Comparison of ENCODE assay signal across 9 mouse cellular contexts in genomic region chr8:88568211-88568610, GRCm38 (mm10). TPM values are rescaled to one million over a fixed set of nuclear protein-coding genes. Genes with fewer than 3 reads are reported as not detected.
DNase-seq lines count a peak whose midpoint lies in the region; ATAC-seq and TF ChIP-seq lines count a peak whose summit lies in the region.
"Had no signal": no experiment of that assay in that cellular context is flagged by ENCODE, and none has a peak within 500 bp of the region (broad histone marks: within the 10 kb centered on the region; RNA-seq: fewer than 3 reads in every experiment).

No protein-coding gene starts in this region.

- peaks cover 69 to 88% of the 10 kb centered on the region in 2 experiments for H3K4me1 ChIP-seq in heart, embryonic 14.5 days (ENCODE audit: control insufficient read depth in 2 of 2, insufficient read depth in 2 of 2, low read length in 2 of 2)
- peaks cover 5% of the 10 kb centered on the region for H3K4me1 ChIP-seq in heart, adult 2 months (ENCODE audit: control insufficient read depth, insufficient read depth, low read length)
- peaks cover 90% of the 10 kb centered on the region for H3K4me1 ChIP-seq in embryonic facial prominence, embryonic 15.5 days
- peaks cover 79% of the 10 kb centered on the region for H3K4me1 ChIP-seq in limb, embryonic 12.5 days (replicated peaks)

- TF ChIP-seq CTCF in heart, adult 2 months (IDR thresholded peaks at IDR 0.05) = no peak
- no peak for TF ChIP-seq CTCF in left cerebral cortex, adult 2 months (IDR thresholded peaks at IDR 0.05)

- intact Hi-C loops in heart, adult 2 months (cut with DNase I) = no loop called here
- intact Hi-C loops in left cerebral cortex, adult 2 months (cut with DNase I) = loop anchor here (5.0 kb wide), 2 partner anchors 54 to 206 kb away; partner anchors contain the start of gene Brd7
- intact Hi-C loops in left cerebral cortex, postnatal 36 days (cut with DNase I) = no loop called here

- no peaks in the 10 kb centered on the region for H3K9me3 ChIP-seq in heart, embryonic 14.5 days (ENCODE audit: control insufficient read depth, low read length)
- no peaks in the 10 kb centered on the region for H3K9me3 ChIP-seq in embryonic facial prominence, embryonic 15.5 days (replicated peaks)
- H3K9me3 ChIP-seq in limb, embryonic 12.5 days = no peaks in the 10 kb centered on the region

- 80% methylated on average over 3 of the region's 3 CpGs for WGBS in heart, embryonic 14.5 days
- WGBS in heart, adult 2 months = 89% methylated on average over 3 of the region's 3 CpGs
- WGBS in embryonic facial prominence, embryonic 15.5 days = 61% methylated on average over 3 of the region's 3 CpGs
- WGBS in limb, embryonic 12.5 days = 77% methylated on average over 3 of the region's 3 CpGs

- no peak for TF ChIP-seq POLR2A in heart, adult 2 months (IDR thresholded peaks at IDR 0.05; ENCODE audit: insufficient read depth, low read depth, low read length)

- no peaks in the 10 kb centered on the region for H3K79me2 ChIP-seq in heart, adult 2 months (replicated peaks; ENCODE audit: control insufficient read depth, insufficient read depth, low read length)

- no peak for TF ChIP-seq EP300 in heart, adult 2 months (IDR thresholded peaks at IDR 0.05; ENCODE audit: insufficient read depth, low read depth, low read length)

- H3K9ac ChIP-seq in heart, embryonic 14.5 days (ENCODE audit: low read length) = peak overlapping the region; percentile 22; the same call in 1 of the 2 replicates
- H3K9ac ChIP-seq in heart, adult 2 months (ENCODE audit: low read depth, low read length) = no peak overlapping the region
- no peak overlapping the region for H3K9ac ChIP-seq in embryonic facial prominence, embryonic 15.5 days
- H3K9ac ChIP-seq in limb, embryonic 12.5 days (replicated peaks) = no peak overlapping the region

- no peaks in the 10 kb centered on the region for H3K27me3 ChIP-seq in heart, embryonic 14.5 days (ENCODE audit: control insufficient read depth, insufficient read depth, low read length)
- no peaks in the 10 kb centered on the region; the same call in 1 of the 2 replicates for H3K27me3 ChIP-seq in heart, adult 2 months (ENCODE audit: control insufficient read depth, insufficient read depth, low read length)
- no peaks in the 10 kb centered on the region for H3K27me3 ChIP-seq in embryonic facial prominence, embryonic 15.5 days
- H3K27me3 ChIP-seq in limb, embryonic 12.5 days = no peaks in the 10 kb centered on the region
- H3K27me3 ChIP-seq: Patski had no signal

- peak overlapping the region; percentile 87 to 88 for H3K27ac ChIP-seq in heart, embryonic 14.5 days (replicated peaks in 1 of 2; ENCODE audit: control insufficient read depth in 1 of 2, insufficient read depth in 1 of 2, low read depth in 2 of 2, low read length in 2 of 2)
- H3K27ac ChIP-seq in heart, adult 2 months = no peak overlapping the region
- peak overlapping the region; percentile 34; the same call in 1 of the 2 replicates for H3K27ac ChIP-seq in left cerebral cortex, adult 2 months
- peak overlapping the region; percentile 73 for H3K27ac ChIP-seq in embryonic facial prominence, embryonic 15.5 days (replicated peaks)
- H3K27ac ChIP-seq in limb, embryonic 12.5 days = peak overlapping the region; percentile 76

- H3K4me2 ChIP-seq in heart, embryonic 14.5 days (ENCODE audit: low read length) = no peak overlapping the region
- H3K4me2 ChIP-seq in embryonic facial prominence, embryonic 15.5 days (replicated peaks) = no peak overlapping the region
- no peak overlapping the region for H3K4me2 ChIP-seq in limb, embryonic 12.5 days

- no peak for ATAC-seq in heart, embryonic 14.5 days (ENCODE audit: insufficient number of reproducible peaks, insufficient read depth, low FRiP score, low read depth)
- ATAC-seq in embryonic facial prominence, embryonic 15.5 days (ENCODE audit: insufficient number of reproducible peaks, low FRiP score, low TSS enrichment, low read depth) = no peak
- ATAC-seq in limb, embryonic 12.5 days (ENCODE audit: insufficient number of reproducible peaks, insufficient read depth, low FRiP score, low TSS enrichment, low read depth) = no peak
- ATAC-seq: Patski had no signal

- no peak for DNase-seq in heart, adult 2 months
- DNase-seq in left cerebral cortex, adult 2 months (ENCODE audit: extremely low spot score in 1 of 2, low spot score in 2 of 2) = no peak
- DNase-seq in left cerebral cortex, postnatal 36 days (ENCODE audit: low spot score in 2 of 2) = no peak
- no peak for DNase-seq in adrenal gland, postnatal 25 days
- no peak for DNase-seq in right cerebral cortex, postnatal 25 days

- H3K4me3 ChIP-seq in heart, embryonic 14.5 days (ENCODE audit: control insufficient read depth in 1 of 2, insufficient read depth in 1 of 2, low read depth in 1 of 2, low read length in 2 of 2) = no peak overlapping the region
- H3K4me3 ChIP-seq in heart, adult 2 months = no peak overlapping the region
- H3K4me3 ChIP-seq in left cerebral cortex, adult 2 months = no peak overlapping the region
- no peak overlapping the region for H3K4me3 ChIP-seq in embryonic facial prominence, embryonic 15.5 days (replicated peaks)
- H3K4me3 ChIP-seq in limb, embryonic 12.5 days (replicated peaks) = no peak overlapping the region

- no peaks in the 10 kb centered on the region for H3K36me3 ChIP-seq in heart, embryonic 14.5 days (ENCODE audit: control insufficient read depth, insufficient read depth, low read length)
- no peaks in the 10 kb centered on the region for H3K36me3 ChIP-seq in heart, adult 2 months (ENCODE audit: control insufficient read depth, insufficient read depth, low read length)
- H3K36me3 ChIP-seq in embryonic facial prominence, embryonic 15.5 days = no peaks in the 10 kb centered on the region
- H3K36me3 ChIP-seq in limb, embryonic 12.5 days = no peaks in the 10 kb centered on the region

RNA-seq across cellular contexts. Expression of gene Nkd1, which starts 47.1 kb away (rescaled TPM):
- 13.8 and 15.1 TPM in 2 replicates for polyA plus RNA-seq in heart, embryonic 14.5 days (2014; fragmentation: Nextera tagmentation; extraction: Ambion mirVana)
- total RNA-seq in heart, adult 2 months (2021) = 1 to 10 TPM; 2.3 to 2.9 TPM
- polyA plus RNA-seq in heart, adult 2 months (2012; rRNA removed) = 3.4 and 3.6 TPM in 2 replicates
- 10 to 100 TPM; 13.7 to 14.1 TPM for total RNA-seq in left cerebral cortex, adult 2 months (2021)
- 10 to 100 TPM; 18.8 to 18.9 TPM for total RNA-seq in left cerebral cortex, postnatal 36 days (2021)
- 92.6 and 92.9 TPM in 2 replicates for polyA plus RNA-seq in embryonic facial prominence, embryonic 15.5 days (2015; fragmentation: Nextera tagmentation; extraction: Ambion mirVana)
- polyA plus RNA-seq in limb, embryonic 12.5 days (2016; fragmentation: Nextera tagmentation; extraction: Ambion mirVana) = 64.0 and 72.1 TPM in 2 replicates
- total RNA-seq in adrenal gland, postnatal 25 days (2021) = 44.0 and 44.8 TPM in 2 replicates
